Mouse (Mus musculus) CH12.LX (cell line): ENCODE measurements at regions not wholly inside any gene's neighbourhood (a gene's known extent, or its start where the extent isn't known, plus 50 kb on each side); places are given as distances from the start of the nearest gene placed in this dataset.

Source experiments
- DNase-seq: peaks from one replicate; pipeline ENCODE4 v3.0.0-alpha.2; 2013; ENCODE audit errors: extremely low read depth
- H3K27ac ChIP-seq: 2 replicates; pipeline ENCODE4 v1.5.1; 2012; ENCODE audit warnings: low read depth, mild to moderate bottlenecking, control low read depth, moderate library complexity; ENCODE audit not compliant: insufficient read depth
- H3K27me3 ChIP-seq: replicated peaks from 2 replicates; pipeline ENCODE3; 2012; ENCODE audit warnings: inconsistent platforms
- H3K36me3 ChIP-seq, 2 experiments: replicated peaks in 1 of 2; 2 replicates each; pipeline versions ENCODE3 to v1.6.1; 2012; ENCODE audit warnings: inconsistent platforms in 1 of 2, low read length in 1 of 2, mild to moderate bottlenecking in 1 of 2, mixed read lengths in 1 of 2, moderate library complexity in 1 of 2; ENCODE audit not compliant: control insufficient read depth in 1 of 2, insufficient read depth in 1 of 2
- H3K4me1 ChIP-seq, 2 experiments: 2 replicates each; pipeline ENCODE4 v1.6.1; 2012; ENCODE audit warnings: inconsistent platforms in 1 of 2, moderate library complexity in 1 of 2; ENCODE audit not compliant: insufficient read depth in 2 of 2, control insufficient read depth in 1 of 2
- H3K4me2 ChIP-seq: 2 replicates; pipeline ENCODE4 v1.6.1; 2012; ENCODE audit warnings: low read depth, mild to moderate bottlenecking, control low read depth; ENCODE audit not compliant: poor library complexity, insufficient read depth, severe bottlenecking
- H3K4me3 ChIP-seq, 3 experiments: fragments of 150-350 bp in 1 of 3; sonication (generic) in 1 of 3; replicated peaks in 1 of 3; 2 replicates each; pipeline versions ENCODE3 to v1.5.1; 2011 to 2012; ENCODE audit warnings: low read depth in 2 of 3, low read length in 2 of 3, mild to moderate bottlenecking in 2 of 3, moderate library complexity in 2 of 3, control low read depth in 1 of 3, improper control_type of control experiment in 1 of 3, inconsistent platforms in 1 of 3, mixed read lengths in 1 of 3; ENCODE audit not compliant: poor library complexity in 1 of 3
- H3K79me2 ChIP-seq: replicated peaks from 2 replicates; pipeline ENCODE4 v1.6.1; 2012; ENCODE audit warnings: mild to moderate bottlenecking, moderate library complexity; ENCODE audit not compliant: control insufficient read depth, poor library complexity, insufficient read depth, severe bottlenecking; ENCODE audit errors: extremely low read depth
- H3K9ac ChIP-seq: 2 replicates; pipeline ENCODE4 v1.6.1; 2012; ENCODE audit warnings: low read depth, mild to moderate bottlenecking, control low read depth, moderate library complexity; ENCODE audit not compliant: insufficient read depth
- H3K9me3 ChIP-seq: replicated peaks from 2 replicates; pipeline ENCODE3; 2012; ENCODE audit warnings: low read length, inconsistent platforms, mixed read lengths
- CHD1 ChIP-seq: IDR thresholded peaks from 2 replicates; pipeline ENCODE4 v1.6.1; 2012; ENCODE audit warnings: low read depth, low read length, improper control_type of control experiment, inconsistent platforms
- CTCF ChIP-seq, 2 experiments: IDR thresholded peaks in 1 of 2; conservative IDR thresholded peaks in 1 of 2; 2 replicates each; pipeline ENCODE4 v1.5.1; 2011 to 2012; ENCODE audit warnings: low read depth in 2 of 2, low read length in 2 of 2, improper control_type of control experiment in 1 of 2, inconsistent platforms in 1 of 2, mild to moderate bottlenecking in 1 of 2, moderate library complexity in 1 of 2
- E2F4 ChIP-seq: IDR thresholded peaks from 2 replicates; pipeline ENCODE4 v1.6.1; 2011; ENCODE audit warnings: low read depth, low read length, improper control_type of control experiment; ENCODE audit not compliant: insufficient replicate concordance
- ELF1 ChIP-seq: IDR thresholded peaks from 2 replicates; pipeline ENCODE4 v1.6.1; 2014; ENCODE audit warnings: low read depth, mild to moderate bottlenecking, inconsistent platforms, low read length, improper control_type of control experiment
- ETS1 ChIP-seq: conservative IDR thresholded peaks from 2 replicates; pipeline ENCODE4 v1.6.1; 2012; ENCODE audit warnings: low read depth, mild to moderate bottlenecking, inconsistent platforms, low read length, improper control_type of control experiment, moderate library complexity
- IRF4 ChIP-seq: IDR thresholded peaks from 2 replicates; pipeline ENCODE4 v1.6.1; 2014; ENCODE audit warnings: low read depth, mild to moderate bottlenecking, inconsistent platforms, low read length, improper control_type of control experiment
- JUN ChIP-seq: IDR thresholded peaks from 2 replicates; pipeline ENCODE4 v1.6.1; 2011; ENCODE audit warnings: low read depth, mild to moderate bottlenecking, low read length, improper control_type of control experiment, moderate library complexity; ENCODE audit not compliant: insufficient read depth
- JUND ChIP-seq: conservative IDR thresholded peaks from 2 replicates; pipeline ENCODE4 v1.6.1; 2011; ENCODE audit warnings: low read depth, low read length, improper control_type of control experiment
- MAFK ChIP-seq: IDR thresholded peaks from 2 replicates; pipeline ENCODE4 v1.6.1; 2011; ENCODE audit warnings: low read length, improper control_type of control experiment; ENCODE audit not compliant: insufficient replicate concordance
- MAX ChIP-seq: IDR thresholded peaks from 2 replicates; pipeline ENCODE4 v1.6.1; 2011; ENCODE audit warnings: low read length, improper control_type of control experiment
- MEF2A ChIP-seq: IDR thresholded peaks from 2 replicates; pipeline ENCODE4 v1.6.1; 2014; ENCODE audit warnings: low read depth, mild to moderate bottlenecking, inconsistent platforms, low read length, improper control_type of control experiment, borderline replicate concordance
- NELFE ChIP-seq: IDR thresholded peaks from 2 replicates; pipeline ENCODE4 v1.6.1; 2011; ENCODE audit warnings: low read depth, low read length, improper control_type of control experiment
- NRF1 ChIP-seq: IDR thresholded peaks from 2 replicates; pipeline ENCODE4 v1.6.1; 2014; ENCODE audit warnings: low read depth, mild to moderate bottlenecking, inconsistent platforms, low read length, improper control_type of control experiment, moderate library complexity
- PAX5 ChIP-seq: IDR thresholded peaks from 2 replicates; pipeline ENCODE4 v1.6.1; 2012; ENCODE audit warnings: low read length, inconsistent platforms, mixed read lengths
- POLR2A ChIP-seq: IDR thresholded peaks from 2 replicates; pipeline ENCODE4 v1.6.1; 2011; ENCODE audit warnings: low read depth, mild to moderate bottlenecking, improper control_type of control experiment, low read length
- RAD21 ChIP-seq: IDR thresholded peaks from 2 replicates; pipeline ENCODE4 v1.6.1; 2011; ENCODE audit warnings: low read depth, mild to moderate bottlenecking, low read length, improper control_type of control experiment, moderate library complexity
- SIN3A ChIP-seq: IDR thresholded peaks from 2 replicates; pipeline ENCODE4 v1.6.1; 2012; ENCODE audit warnings: low read length, improper control_type of control experiment, inconsistent platforms
- SMC3 ChIP-seq: IDR thresholded peaks from 2 replicates; pipeline ENCODE4 v1.6.1; 2011; ENCODE audit warnings: low read depth, low read length, improper control_type of control experiment
- TBP ChIP-seq: conservative IDR thresholded peaks from 2 replicates; pipeline ENCODE4 v1.6.1; 2011; ENCODE audit warnings: low read depth, low read length, improper control_type of control experiment
- TCF12 ChIP-seq: IDR thresholded peaks from 2 replicates; pipeline ENCODE4 v1.6.1; 2014; ENCODE audit warnings: low read depth, mild to moderate bottlenecking, inconsistent platforms, low read length, improper control_type of control experiment
- UBTF ChIP-seq: IDR thresholded peaks from 2 replicates; pipeline ENCODE4 v1.6.1; 2012; ENCODE audit warnings: low read depth, mild to moderate bottlenecking, inconsistent platforms, low read length, improper control_type of control experiment, moderate library complexity
- ZKSCAN1 ChIP-seq: IDR thresholded peaks from 2 replicates; pipeline ENCODE4 v1.6.1; 2012; ENCODE audit warnings: low read depth, inconsistent platforms, low read length, improper control_type of control experiment, borderline replicate concordance
- ZMIZ1 ChIP-seq: IDR thresholded peaks from 2 replicates; pipeline ENCODE4 v1.6.1; 2012; ENCODE audit warnings: low read depth, mild to moderate bottlenecking, inconsistent platforms, low read length, improper control_type of control experiment
- dilution Hi-C: fragments of 300-500 bp; cut with MboI; formaldehyde crosslinking; loops from 2 replicates; pipeline ENCODE4 v1.14.3; 2020; ENCODE audit warnings: low sequenced_read_pairs; ENCODE audit not compliant: extremely low pct_unique_long_range_greater_than_20kb, extremely low pct_ligation_motif_present
- in situ Hi-C: fragments of 300-500 bp; cut with MboI; formaldehyde crosslinking; loops from 3 replicates; pipeline ENCODE4 v1.14.3; 2019; ENCODE audit warnings: low sequenced_read_pairs, low pct_ligation_motif_present, low pct_unique_long_range_greater_than_20kb, mixed read lengths

DNA sequence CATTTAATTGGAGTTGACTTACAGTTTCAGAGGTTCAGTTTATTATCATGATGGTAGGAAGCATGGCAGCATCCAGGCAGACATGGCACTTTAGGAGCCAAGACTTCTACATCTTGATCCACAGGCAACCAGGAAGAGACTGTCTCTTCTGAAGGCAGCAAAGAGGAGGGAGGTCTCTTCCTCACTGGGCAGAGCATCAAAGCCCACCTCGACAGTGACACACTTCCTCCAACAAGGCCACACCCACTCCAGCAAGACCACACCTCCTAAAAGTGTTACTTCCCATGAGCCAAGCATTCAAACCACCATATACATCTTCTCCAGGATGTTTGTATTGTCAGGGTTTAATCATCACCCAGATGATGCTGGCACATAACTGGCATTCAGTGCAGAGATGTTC, 141.5 kb downstream of the Zfp706 start:
- H3K9me3 ChIP-seq, result no peaks in the 10 kb centered on the region
- H3K4me1 ChIP-seq, result peaks cover 21 to 47% of the 10 kb centered on the region in 2 experiments
- H3K79me2 ChIP-seq, result no peaks in the 10 kb centered on the region
- no peaks in the 10 kb centered on the region for H3K27me3 ChIP-seq
- H3K4me3 ChIP-seq, result peak overlapping the region; percentile 40 to 54 (median 49)
- no peak overlapping the region for H3K27ac ChIP-seq
- TF ChIP-seq ETS1 (no peak), NELFE (peak; percentile 64), MAX (peak; percentile 42; the same call in 1 of the 2 replicates), POLR2A (peak; percentile 71), ZMIZ1 (0 out of 2 replicates have a peak, but pooled peaks have one; percentile 8), TBP (0 out of 2 replicates have a peak, but pooled peaks have one; percentile 43), TCF12 (0 out of 2 replicates have a peak, but pooled peaks have one; percentile 25), ELF1 (peak; percentile 82), RAD21 (no peak), MEF2A (no peak), SIN3A (0 out of 2 replicates have a peak, but pooled peaks have one; percentile 27)
- peaks cover 0 to 6% of the 10 kb centered on the region in 2 experiments for H3K36me3 ChIP-seq
- in situ Hi-C loops (no loop called here), dilution Hi-C loops (no loop called here)
- peak overlapping the region; percentile 34; the same call in 1 of the 2 replicates for H3K4me2 ChIP-seq
- peak; percentile 77 for DNase-seq
- H3K9ac ChIP-seq, result peak overlapping the region; percentile 4; the same call in 1 of the 2 replicates

GRCm38 (mm10) chr15:36865332-36865731, 142.2 kb downstream of the Zfp706 start:
- no peaks in the 10 kb centered on the region for H3K9me3 ChIP-seq
- peaks cover 0 to 6% of the 10 kb centered on the region in 2 experiments for H3K36me3 ChIP-seq
- H3K79me2 ChIP-seq, result no peaks in the 10 kb centered on the region
- dilution Hi-C loops (no loop called here), in situ Hi-C loops (no loop called here)
- H3K9ac ChIP-seq, result 0 out of 2 replicates have a peak overlapping the region, but pooled peaks have one; percentile 4
- no peak overlapping the region for H3K27ac ChIP-seq
- no peaks in the 10 kb centered on the region for H3K27me3 ChIP-seq
- peaks cover 17 to 39% of the 10 kb centered on the region in 2 experiments for H3K4me1 ChIP-seq
- peak overlapping the region; percentile 16; the same call in 1 of the 2 replicates for H3K4me2 ChIP-seq
- DNase-seq, result no peak
- TF ChIP-seq MAX, result no peak
- no peak for TF ChIP-seq NRF1
- TF ChIP-seq MEF2A, result no peak
- TF ChIP-seq PAX5, result no peak
- TF ChIP-seq MAFK, result no peak
- TF ChIP-seq ZKSCAN1, result no peak
- TF ChIP-seq ZMIZ1, result no peak
- no peak for TF ChIP-seq UBTF
- TF ChIP-seq JUN, result no peak
- TF ChIP-seq CHD1, result no peak
- TF ChIP-seq SMC3, result no peak
- TF ChIP-seq ETS1, result no peak
- no peak for TF ChIP-seq CTCF (conservative IDR thresholded peaks at IDR 0.05 in 1 of 2, IDR thresholded peaks at IDR 0.05 in 1 of 2; ENCODE audit: low read depth in 2 of 2, low read length in 2 of 2)
- no peak for TF ChIP-seq SIN3A
- TF ChIP-seq E2F4, result no peak
- TF ChIP-seq JUND, result no peak
- no peak for TF ChIP-seq IRF4
- TF ChIP-seq, all 38 proteins: peak for 0
- peak overlapping the region in 1 of 3 experiments; percentile 49 for H3K4me3 ChIP-seq
